Mouse (Mus musculus) kidney, postnatal 0 days (tissue): Measurements from ENCODE around the gene Fam81a. TPM values are rescaled to one million over a fixed set of nuclear protein-coding genes. Genes with fewer than 3 reads are reported as not detected.

Experiments
- ATAC-seq: fragments of 200-750 bp; cut with Nextera tagmentation; replicated peaks from 2 replicates; pipeline ENCODE4 v1.8.0; 2017; ENCODE audit warnings: low read depth, moderate number of reproducible peaks, moderate TSS enrichment, moderate library complexity; ENCODE audit not compliant: low FRiP score
- DNase-seq: peaks from one replicate; pipeline ENCODE4 v3.0.0-alpha.2; 2016; ENCODE audit warnings: low spot score
- H3K27ac ChIP-seq: fragments of 300-500 bp; sonication (generic); 2 replicates; pipeline ENCODE4 v1.5.1; 2014; ENCODE audit warnings: mild to moderate bottlenecking
- H3K27me3 ChIP-seq: fragments of 300-500 bp; sonication (generic); 2 replicates; pipeline ENCODE4 v1.6.1; 2014; ENCODE audit warnings: low read length, mixed read lengths; ENCODE audit not compliant: insufficient read depth
- H3K36me3 ChIP-seq: fragments of 300-500 bp; sonication (generic); 2 replicates; pipeline ENCODE4 v1.6.1; 2014; ENCODE audit warnings: low read length, mixed read lengths; ENCODE audit not compliant: insufficient read depth
- H3K4me1 ChIP-seq: fragments of 300-500 bp; sonication (generic); replicated peaks from 2 replicates; pipeline ENCODE4 v1.6.1; 2014; ENCODE audit warnings: antibody characterized with exemption, low read length, mixed read lengths; ENCODE audit not compliant: insufficient read depth
- H3K4me2 ChIP-seq: fragments of 300-500 bp; sonication (generic); 2 replicates; pipeline ENCODE4 v1.6.1; 2014; ENCODE audit warnings: mild to moderate bottlenecking, low read length, moderate library complexity, mixed read lengths
- H3K4me3 ChIP-seq: fragments of 300-500 bp; sonication (generic); replicated peaks from 2 replicates; pipeline ENCODE4 v1.5.1; 2014; ENCODE audit warnings: low read depth, low read length
- H3K9ac ChIP-seq: fragments of 300-500 bp; sonication (generic); 2 replicates; pipeline ENCODE4 v1.6.1; 2014; ENCODE audit warnings: low read depth, low read length
- H3K9me3 ChIP-seq: fragments of 300-500 bp; sonication (generic); replicated peaks from 2 replicates; pipeline ENCODE4 v1.6.1; 2016; ENCODE audit warnings: low read length, inconsistent platforms, mixed read lengths
- CTCF ChIP-seq: IDR thresholded peaks from 2 replicates; pipeline ENCODE4 v1.5.1; 2016; ENCODE audit warnings: antibody characterized with exemption, low read depth, mild to moderate bottlenecking, moderate library complexity
- WGBS: fragments of 180-500 bp; shearing (Covaris S2); extraction: QIAGEN DNeasy Blood & Tissue Kit; methylation state at CpG from one replicate; pipeline ENCODE4 v1.1.7; 2014; 5-methylcytosine and 5-hydroxymethylcytosine counted together
- polyA plus RNA-seq: library from polyadenylated mRNA; unstranded; fragments of >200 nt; fragmentation: Nextera tagmentation; extraction: Ambion mirVana; gene quantifications from 2 replicates; pipeline ENCODE4 v1.2.1, GENCODE M21; 2015

Gene Fam81a
- polyA plus RNA-seq, 1 experiment from 2014 or later = 11.7 TPM

GRCm38 (mm10) chr9:70077170-70077569 is 65.2 kb downstream of the Fam81a start:
- 47% methylated on average over 7 of the region's 7 CpGs for WGBS
- Histone ChIP-seq H3K4me1 (no peaks in the 10 kb centered on the region), H3K9me3 (no peaks in the 10 kb centered on the region), H3K27ac (no peak overlapping the region), H3K4me3 (no peak overlapping the region), H3K4me2 (no peak overlapping the region), H3K36me3 (no peaks in the 10 kb centered on the region), H3K9ac (no peak overlapping the region), H3K27me3 (no peaks in the 10 kb centered on the region)
- no peak for DNase-seq
- no peak for ATAC-seq
- TF ChIP-seq CTCF = no peak

DNA sequence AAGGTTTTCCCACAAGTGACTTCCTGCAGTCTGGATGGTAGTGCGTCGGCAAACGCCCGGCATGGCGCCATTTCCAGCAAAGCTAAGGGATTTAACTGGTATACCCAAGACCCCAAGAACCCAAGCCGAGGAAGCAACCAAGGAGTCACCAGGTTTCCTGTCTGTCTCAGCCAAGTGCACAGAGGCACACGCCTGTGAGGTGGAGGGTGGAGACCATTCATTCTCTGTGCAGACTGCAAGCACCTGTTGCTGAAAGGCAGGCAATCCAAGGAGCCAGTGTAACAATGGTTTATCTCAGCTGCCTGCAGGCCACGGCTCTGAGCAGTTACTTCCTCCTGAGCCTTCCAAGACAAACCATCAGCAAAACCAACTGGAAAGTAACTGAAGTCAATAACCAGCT is 70.0 kb downstream of the Fam81a start:
- H3K9ac ChIP-seq = no peak overlapping the region
- no peak for TF ChIP-seq CTCF
- H3K27ac ChIP-seq = no peak overlapping the region
- ATAC-seq (no peak), DNase-seq (no peak)
- 85% methylated on average over 8 of the region's 8 CpGs for WGBS
- H3K9me3 ChIP-seq = no peaks in the 10 kb centered on the region
- no peaks in the 10 kb centered on the region for H3K4me1 ChIP-seq
- H3K4me3 ChIP-seq = no peak overlapping the region
- no peaks in the 10 kb centered on the region for H3K27me3 ChIP-seq
- no peaks in the 10 kb centered on the region for H3K36me3 ChIP-seq
- H3K4me2 ChIP-seq = no peak overlapping the region

DNA sequence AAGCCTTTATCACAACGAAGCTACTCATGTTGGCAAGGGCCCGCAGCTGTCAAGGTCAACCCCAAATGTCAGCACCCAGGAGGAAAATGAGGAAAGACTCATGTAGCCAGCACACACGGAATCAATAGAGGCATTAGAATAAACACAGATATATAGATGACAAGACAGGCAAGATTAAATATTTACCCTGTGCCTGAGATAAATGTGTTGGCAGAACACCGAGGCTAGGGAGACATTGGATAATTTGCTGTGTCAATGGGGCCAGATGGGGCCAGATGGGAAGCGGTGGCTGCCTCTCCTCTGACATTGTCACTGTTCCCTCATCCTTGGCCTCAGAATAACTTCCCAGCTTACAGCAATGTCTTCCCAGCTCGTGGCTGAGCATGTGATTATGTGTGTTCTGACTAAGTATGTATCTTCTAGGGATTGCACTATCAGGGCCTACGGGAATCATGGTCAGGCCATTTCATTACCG is 72.4 kb downstream of the Fam81a start:
- H3K27me3 ChIP-seq = no peaks in the 10 kb centered on the region
- TF ChIP-seq CTCF = no peak
- no peaks in the 10 kb centered on the region for H3K36me3 ChIP-seq
- no peak overlapping the region for H3K4me3 ChIP-seq
- H3K4me2 ChIP-seq = no peak overlapping the region
- H3K4me1 ChIP-seq = no peaks in the 10 kb centered on the region
- 67% methylated on average over 8 of the region's 8 CpGs for WGBS
- H3K9ac ChIP-seq = no peak overlapping the region
- no peak overlapping the region for H3K27ac ChIP-seq
- DNase-seq (no peak), ATAC-seq (no peak)
- H3K9me3 ChIP-seq = no peaks in the 10 kb centered on the region

- no peak for DNase-seq
- ATAC-seq = no peak
- Histone ChIP-seq H3K4me2 (no peak overlapping the region), H3K9me3 (no peaks in the 10 kb centered on the region), H3K4me3 (no peak overlapping the region), H3K4me1 (no peaks in the 10 kb centered on the region), H3K9ac (no peak overlapping the region), H3K36me3 (no peaks in the 10 kb centered on the region), H3K27me3 (no peaks in the 10 kb centered on the region), H3K27ac (no peak overlapping the region)
- WGBS = 87% methylated on average over 3 of the region's 3 CpGs
- no peak for TF ChIP-seq CTCF
Measured at GRCm38 (mm10) chr9:70067497-70067896, 74.9 kb downstream of the Fam81a start.

DNA sequence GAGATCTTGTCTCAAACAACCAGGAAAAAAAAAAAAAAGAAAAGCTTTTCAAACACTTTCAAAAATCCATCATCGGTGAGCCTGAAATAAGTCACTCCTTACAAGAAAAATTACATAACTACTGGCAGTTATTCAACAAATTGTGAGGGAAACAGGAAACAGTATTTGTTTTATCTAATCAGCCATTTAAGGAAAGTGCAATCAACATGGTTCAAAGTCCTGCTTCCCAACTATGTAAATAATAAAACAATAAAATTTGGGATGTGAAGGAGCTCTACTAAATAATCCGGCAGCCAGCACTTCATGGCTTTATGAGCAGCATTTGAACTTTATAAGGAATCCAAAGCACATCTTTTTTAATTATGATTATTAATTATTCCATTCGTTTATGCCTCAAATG is 80.3 kb downstream of the Fam81a start:
- Histone ChIP-seq H3K27me3 (no peaks in the 10 kb centered on the region), H3K27ac (no peak overlapping the region), H3K36me3 (no peaks in the 10 kb centered on the region), H3K9ac (no peak overlapping the region), H3K4me3 (no peak overlapping the region), H3K4me1 (no peaks in the 10 kb centered on the region), H3K4me2 (no peak overlapping the region), H3K9me3 (no peaks in the 10 kb centered on the region)
- ATAC-seq (no peak), DNase-seq (peak; percentile 22)
- no peak for TF ChIP-seq CTCF
- WGBS = 71% methylated on average over 3 of the region's 3 CpGs

DNA sequence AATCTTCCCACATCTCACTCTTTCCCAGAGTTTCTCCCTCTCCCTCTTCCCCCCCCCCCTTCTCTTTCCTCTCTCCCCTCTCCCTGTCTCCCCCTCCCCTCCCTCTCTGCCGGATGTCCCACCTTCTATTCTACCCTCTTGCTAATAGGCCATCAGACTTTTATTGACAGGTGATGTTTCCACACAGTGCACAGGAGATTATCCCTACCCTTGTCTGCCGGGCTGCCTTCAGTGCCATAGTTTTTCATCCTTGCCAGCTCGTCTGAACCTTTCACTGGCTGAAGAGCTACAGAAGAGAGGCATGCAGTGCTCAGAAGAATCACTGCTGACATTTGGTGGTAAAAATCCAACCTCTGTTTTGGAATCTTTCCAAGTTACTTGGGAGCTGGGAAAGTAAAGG is 88.9 kb downstream of the Fam81a start:
- TF ChIP-seq CTCF = no peak
- Histone ChIP-seq H3K9me3 (no peaks in the 10 kb centered on the region), H3K27me3 (no peaks in the 10 kb centered on the region), H3K4me1 (peaks cover 3% of the 10 kb centered on the region; the same call in 1 of the 2 replicates), H3K36me3 (no peaks in the 10 kb centered on the region), H3K9ac (no peak overlapping the region), H3K4me2 (no peak overlapping the region), H3K4me3 (no peak overlapping the region), H3K27ac (0 out of 2 replicates have a peak overlapping the region, but pooled peaks have one; percentile 19)
- no peak for ATAC-seq
- DNase-seq = no peak
- WGBS = 30% methylated on average over 3 of the region's 3 CpGs

- Histone ChIP-seq H3K27ac (0 out of 2 replicates have a peak overlapping the region, but pooled peaks have one; percentile 19), H3K4me2 (no peak overlapping the region), H3K9me3 (no peaks in the 10 kb centered on the region), H3K9ac (no peak overlapping the region), H3K4me3 (no peak overlapping the region), H3K36me3 (no peaks in the 10 kb centered on the region), H3K27me3 (no peaks in the 10 kb centered on the region), H3K4me1 (peaks cover 3% of the 10 kb centered on the region; the same call in 1 of the 2 replicates)
- peak; percentile 22 for DNase-seq
- ATAC-seq = no peak
- TF ChIP-seq CTCF = no peak
- WGBS = 29% methylated on average over 3 of the region's 3 CpGs
Measured at GRCm38 (mm10) chr9:70052730-70053129, 89.6 kb downstream of the Fam81a start.
